Mouse (Mus musculus): Measurements from ENCODE around the gene Col13a1. TPM values are rescaled to one million over a fixed set of nuclear protein-coding genes. Genes with fewer than 3 reads are reported as not detected.

Gene Col13a1
- not detected in 2 replicates for total RNA-seq (2015; ENCODE audit: low replicate concordance)
- not detected in 2 replicates for total RNA-seq (2017; ENCODE audit: low replicate concordance)

- ATAC-seq (replicated peaks; ENCODE audit: low FRiP score, poor library complexity, severe bottlenecking) = no peak
These were observed at the start of gene Col13a1 for GRCm38 (mm10) chr10:61978866-61979340. Gene Col13a1 (minus strand): TSS chr10:61979108.

- no peak for ATAC-seq (replicated peaks; ENCODE audit: low FRiP score, poor library complexity, severe bottlenecking)
These were observed 48.8 kb upstream of the Col13a1 start for GRCm38 (mm10) chr10:62027699-62028098.

- ATAC-seq (replicated peaks; ENCODE audit: low FRiP score, poor library complexity, severe bottlenecking) = no peak
These were observed 45.1 kb upstream of the Col13a1 start for GRCm38 (mm10) chr10:62023821-62024551.

GRCm38 (mm10) chr10:62020068-62020620 is 41.2 kb upstream of the Col13a1 start:
- no peak for ATAC-seq (replicated peaks; ENCODE audit: low FRiP score, poor library complexity, severe bottlenecking)

GRCm38 (mm10) chr10:62019386-62020067 is 40.6 kb upstream of the Col13a1 start:
- ATAC-seq (replicated peaks; ENCODE audit: low FRiP score, poor library complexity, severe bottlenecking) = no peak

- ATAC-seq (replicated peaks; ENCODE audit: low FRiP score, poor library complexity, severe bottlenecking) = no peak
These were observed 38.0 kb upstream of the Col13a1 start for GRCm38 (mm10) chr10:62016947-62017346.

GRCm38 (mm10) chr10:62013190-62013589 is 34.3 kb upstream of the Col13a1 start:
- ATAC-seq (replicated peaks; ENCODE audit: low FRiP score, poor library complexity, severe bottlenecking) = no peak

GRCm38 (mm10) chr10:62012371-62012770 is 33.5 kb upstream of the Col13a1 start:
- no peak for ATAC-seq (replicated peaks; ENCODE audit: low FRiP score, poor library complexity, severe bottlenecking)

- no peak for ATAC-seq (replicated peaks; ENCODE audit: low FRiP score, poor library complexity, severe bottlenecking)
These were observed 31.1 kb upstream of the Col13a1 start for GRCm38 (mm10) chr10:62009981-62010500.

- ATAC-seq (replicated peaks; ENCODE audit: low FRiP score, poor library complexity, severe bottlenecking) = no peak
These were observed 29.1 kb upstream of the Col13a1 start for GRCm38 (mm10) chr10:62007958-62008357.

- no peak for ATAC-seq (replicated peaks; ENCODE audit: low FRiP score, poor library complexity, severe bottlenecking)
These were observed 27.5 kb upstream of the Col13a1 start for GRCm38 (mm10) chr10:62006371-62006770.

GRCm38 (mm10) chr10:62000216-62000615 is 21.3 kb upstream of the Col13a1 start:
- no peak for ATAC-seq (replicated peaks; ENCODE audit: low FRiP score, poor library complexity, severe bottlenecking)

GRCm38 (mm10) chr10:61999766-62000165 is 20.9 kb upstream of the Col13a1 start:
- no peak for ATAC-seq (replicated peaks; ENCODE audit: low FRiP score, poor library complexity, severe bottlenecking)

- no peak for ATAC-seq (replicated peaks; ENCODE audit: low FRiP score, poor library complexity, severe bottlenecking)
These were observed 12.8 kb upstream of the Col13a1 start for GRCm38 (mm10) chr10:61991481-61992424.

GRCm38 (mm10) chr10:61980424-61980823 is 1.5 kb upstream of the Col13a1 start:
- ATAC-seq (replicated peaks; ENCODE audit: low FRiP score, poor library complexity, severe bottlenecking) = no peak

GRCm38 (mm10) chr10:61978112-61978865 is 619 bp downstream of the Col13a1 start:
- ATAC-seq (replicated peaks; ENCODE audit: low FRiP score, poor library complexity, severe bottlenecking) = no peak

GRCm38 (mm10) chr10:61977392-61978096 is 1.4 kb downstream of the Col13a1 start:
- ATAC-seq (replicated peaks; ENCODE audit: low FRiP score, poor library complexity, severe bottlenecking) = no peak

- no peak for ATAC-seq (replicated peaks; ENCODE audit: low FRiP score, poor library complexity, severe bottlenecking)
These were observed 1.9 kb downstream of the Col13a1 start for GRCm38 (mm10) chr10:61976987-61977386.

All from erythroid progenitor cell, adult 5-6 weeks (primary cell).